Mouse (Mus musculus) adipocyte (in vitro differentiated cells): ENCODE results near the gene Oas1g.
"Not testable (repeated sequence)": the region's sequence is repeated elsewhere in the genome, so short reads cannot be mapped to it uniquely, and the experiment has no call there.

ENCODE experiments used
- DNase-seq: peaks from one replicate; pipeline ENCODE4 v3.0.0-alpha.2; 2016; ENCODE audit warnings: low spot score

Gene Oas1g

GRCm38 (mm10) chr5:120887413-120887812 is at the start of gene Oas1g:
Gene Oas1g, minus strand, starts transcription at chr5:120887613.
- DNase-seq, result not testable (repeated sequence)

- no peak for DNase-seq
Observed at GRCm38 (mm10) chr5:120933966-120934365, 46.6 kb upstream of the Oas1g start.

GRCm38 (mm10) chr5:120927036-120927435 is 39.6 kb upstream of the Oas1g start:
- no peak for DNase-seq

- DNase-seq, result not testable (repeated sequence)
Observed at GRCm38 (mm10) chr5:120926311-120926710, 38.9 kb upstream of the Oas1g start.

- not testable (repeated sequence) for DNase-seq
Observed at GRCm38 (mm10) chr5:120924520-120924919, 37.1 kb upstream of the Oas1g start.

- DNase-seq, result no peak
Observed at GRCm38 (mm10) chr5:120923969-120924368, 36.6 kb upstream of the Oas1g start.

- no peak for DNase-seq
Observed at GRCm38 (mm10) chr5:120920296-120920695, 32.9 kb upstream of the Oas1g start.

- not testable (repeated sequence) for DNase-seq
Observed at GRCm38 (mm10) chr5:120919156-120919935, 31.9 kb upstream of the Oas1g start.

GRCm38 (mm10) chr5:120914204-120914603 is 26.8 kb upstream of the Oas1g start, which contains the start of gene Oas1d:
Gene Oas1d, plus strand, starts transcription at chr5:120914536.
- DNase-seq, result not testable (repeated sequence)

GRCm38 (mm10) chr5:120908196-120908920 is 20.9 kb upstream of the Oas1g start:
- no peak for DNase-seq

- not testable (repeated sequence) for DNase-seq
Observed at GRCm38 (mm10) chr5:120906791-120907733, 19.6 kb upstream of the Oas1g start, which contains the start of gene Oas1a. Gene Oas1a, minus strand, starts transcription at chr5:120907521.

- DNase-seq, result no peak
Observed at GRCm38 (mm10) chr5:120902056-120902455, 14.6 kb upstream of the Oas1g start.

- no peak for DNase-seq
Observed at GRCm38 (mm10) chr5:120900666-120901065, 13.3 kb upstream of the Oas1g start.

GRCm38 (mm10) chr5:120898726-120899125 is 11.3 kb upstream of the Oas1g start:
- DNase-seq, result no peak

- no peak for DNase-seq
Observed at GRCm38 (mm10) chr5:120898307-120898706, 10.9 kb upstream of the Oas1g start.

- no peak for DNase-seq
Observed at GRCm38 (mm10) chr5:120895231-120895900, 8.0 kb upstream of the Oas1g start.

- not testable (repeated sequence) for DNase-seq
Observed at GRCm38 (mm10) chr5:120894692-120895091, 7.3 kb upstream of the Oas1g start.

GRCm38 (mm10) chr5:120893866-120894265 is 6.5 kb upstream of the Oas1g start:
- not testable (repeated sequence) for DNase-seq

- no peak for DNase-seq
Observed at GRCm38 (mm10) chr5:120892243-120892660, 4.8 kb upstream of the Oas1g start.

GRCm38 (mm10) chr5:120891566-120892242 is 4.3 kb upstream of the Oas1g start:
- not testable (repeated sequence) for DNase-seq

- no peak for DNase-seq
Observed at GRCm38 (mm10) chr5:120890991-120891390, 3.6 kb upstream of the Oas1g start.
